Mouse (Mus musculus) gonadal fat pad, adult 2 months (tissue): ENCODE measurements around the gene Rab36. TPM values are rescaled to one million over a fixed set of nuclear protein-coding genes. Genes with fewer than 3 reads are reported as not detected.

ENCODE experiments used
- DNase-seq: peaks from one replicate; pipeline ENCODE4 v3.0.0-alpha.2; 2012; ENCODE audit warnings: low read depth
- polyA plus RNA-seq: library from polyadenylated mRNA; depleted of rRNA; stranded (reverse); fragments of >200 nt; gene quantifications from 2 replicates; pipeline ENCODE4 v1.2.3, GENCODE M21; 2012

Gene Rab36
- polyA plus RNA-seq, 1 experiment: 5.0 TPM

DNA sequence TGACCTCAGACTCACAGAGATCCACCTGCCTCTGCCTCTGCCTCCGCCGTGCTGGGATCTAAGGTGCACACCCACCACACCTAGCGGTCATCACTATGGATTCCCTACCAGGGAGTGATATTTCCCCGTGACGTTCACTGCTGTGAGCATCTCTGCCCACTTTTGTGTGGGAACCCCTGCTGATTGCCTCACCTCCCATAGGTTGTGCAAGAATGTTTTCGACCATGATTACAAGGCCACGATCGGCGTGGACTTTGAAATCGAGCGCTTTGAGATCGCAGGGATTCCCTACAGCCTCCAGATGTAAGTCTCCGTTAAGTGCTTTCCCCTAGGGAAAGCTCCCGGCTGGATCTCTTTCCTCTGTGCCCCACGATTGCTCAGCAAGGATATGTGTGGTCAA is 9.0 kb downstream of the Rab36 start:
- DNase-seq: no peak

DNA sequence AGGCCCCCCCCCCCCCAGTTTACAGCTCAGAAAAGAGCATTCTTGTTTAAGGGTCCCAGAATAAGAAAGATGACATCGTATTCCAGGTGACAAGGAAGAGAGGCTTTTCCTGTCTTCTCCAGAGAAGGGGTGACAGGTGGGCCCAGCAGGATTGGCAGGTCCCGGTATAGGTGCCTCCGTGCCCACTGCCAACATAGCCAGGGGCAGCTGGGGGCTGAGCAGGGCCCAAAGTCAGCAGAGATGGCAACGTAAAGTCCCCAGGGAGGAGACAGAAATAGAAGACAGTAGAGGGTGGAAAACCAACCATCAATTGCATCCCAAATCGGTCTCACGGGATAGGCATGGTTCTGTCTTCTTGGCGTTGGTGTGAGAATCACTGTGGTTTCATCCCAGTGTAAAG is 11.9 kb downstream of the Rab36 start:
- no peak for DNase-seq

DNA sequence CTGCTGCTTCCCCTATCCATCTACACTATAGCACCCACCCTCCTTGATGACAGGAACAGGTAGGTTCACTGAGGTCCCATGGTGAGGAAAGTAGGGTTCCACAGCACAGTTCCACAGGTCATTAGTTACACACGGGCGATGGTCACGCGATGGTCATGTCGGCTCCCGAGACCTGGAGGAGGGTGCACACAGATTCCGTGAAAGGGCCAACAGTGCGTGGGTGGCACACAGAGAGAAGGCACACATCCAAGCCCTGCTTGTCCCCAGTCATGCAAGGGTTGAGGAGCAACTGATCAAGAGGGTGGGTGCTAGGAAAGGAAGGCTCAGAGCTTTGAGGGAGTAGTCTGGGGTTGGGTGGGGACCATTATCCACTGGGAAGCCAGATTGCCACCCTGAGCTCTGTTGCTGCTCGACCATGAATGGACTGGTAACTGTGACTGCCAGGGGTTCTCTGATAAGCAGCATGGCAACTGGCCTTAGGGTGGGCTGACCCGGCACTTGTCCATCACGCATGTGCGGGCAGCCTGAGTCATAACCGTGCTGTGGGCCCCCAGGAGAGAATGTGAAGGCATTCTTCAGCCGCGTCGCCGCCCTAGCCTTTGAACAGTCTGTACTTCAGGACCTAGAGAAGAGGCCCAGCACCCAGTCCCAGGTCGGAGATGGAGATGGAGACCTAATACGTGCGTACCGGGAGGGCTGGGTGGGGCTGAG is 14.7 kb downstream of the Rab36 start:
- no peak for DNase-seq

DNA sequence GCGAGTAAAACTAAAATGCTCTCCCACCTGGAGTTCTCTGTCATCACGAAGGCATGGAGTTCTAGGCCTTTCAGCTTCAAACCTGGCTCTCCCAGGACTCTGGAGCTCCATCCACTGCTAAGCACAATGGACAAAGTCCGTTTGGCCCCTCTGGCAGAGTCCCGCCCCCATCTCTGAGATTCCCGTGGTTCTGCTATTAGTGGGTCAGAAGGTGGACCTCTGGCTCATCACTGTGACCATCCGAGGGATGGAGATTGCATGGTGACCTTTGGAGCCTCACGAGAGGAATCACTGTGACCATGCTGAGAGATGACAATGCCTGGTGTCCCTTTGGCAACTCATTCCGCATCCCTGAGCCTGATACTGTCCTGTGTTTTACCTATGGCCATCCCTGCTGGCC is 16.0 kb downstream of the Rab36 start:
- DNase-seq: no peak

DNA sequence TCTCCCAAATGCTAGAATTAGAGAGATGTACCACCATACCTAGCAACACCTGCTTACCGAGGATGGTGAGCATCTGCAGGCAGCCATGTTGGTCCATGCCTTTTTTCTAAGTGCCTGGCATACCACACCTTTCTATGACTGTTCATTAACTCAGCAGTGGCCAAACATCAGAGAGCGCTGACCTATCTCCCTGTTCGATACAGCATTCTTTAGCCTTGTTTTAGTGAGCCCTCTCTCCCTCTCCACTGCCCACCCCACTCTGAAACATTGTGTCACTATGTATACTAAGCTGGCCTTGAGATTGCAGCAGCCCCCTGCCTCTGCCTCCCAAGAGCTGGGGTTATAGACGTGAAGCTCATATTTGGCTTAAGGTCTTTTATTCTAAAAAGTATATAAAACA is 16.8 kb downstream of the Rab36 start:
- DNase-seq: no peak

DNA sequence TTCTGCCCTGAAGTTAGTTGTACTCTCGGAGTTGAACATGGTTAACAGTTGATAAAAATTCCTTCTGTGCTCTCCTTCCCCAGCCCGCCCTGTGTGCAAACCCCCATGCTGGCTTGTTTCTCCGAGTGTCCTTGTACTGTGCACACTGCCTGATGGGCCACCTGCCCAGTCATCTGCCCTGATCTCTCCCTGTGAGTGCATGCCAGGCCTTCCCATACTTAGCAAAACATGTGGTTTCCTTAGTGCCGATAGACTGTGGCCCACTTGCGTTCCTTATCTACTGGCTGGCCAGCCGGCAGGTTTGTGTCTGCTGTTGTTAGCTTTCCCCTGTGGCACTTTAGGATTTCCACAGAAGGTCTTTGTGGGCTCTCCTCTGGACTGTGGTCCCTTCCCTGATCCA is 17.3 kb downstream of the Rab36 start:
- DNase-seq: no peak

DNA sequence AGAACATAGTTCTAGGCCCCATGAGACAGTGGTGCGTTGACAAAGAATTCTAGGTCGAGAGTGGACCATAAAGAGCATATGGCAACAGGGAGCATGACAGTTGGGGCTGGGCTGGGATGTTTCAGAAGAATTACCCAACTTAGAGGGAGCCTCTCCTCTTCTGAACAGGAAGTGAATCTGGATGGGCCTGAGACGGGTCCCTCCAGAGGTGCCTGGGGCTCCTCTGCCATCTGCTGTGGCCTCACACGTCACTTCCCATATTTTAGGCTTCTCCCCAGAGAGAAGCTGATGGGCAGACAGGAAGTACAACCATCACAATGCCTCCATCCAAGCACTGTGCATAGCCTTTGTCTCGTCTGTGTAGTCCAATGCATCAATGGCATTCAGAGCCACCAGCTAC is 18.8 kb downstream of the Rab36 start:
- DNase-seq: no peak

DNA sequence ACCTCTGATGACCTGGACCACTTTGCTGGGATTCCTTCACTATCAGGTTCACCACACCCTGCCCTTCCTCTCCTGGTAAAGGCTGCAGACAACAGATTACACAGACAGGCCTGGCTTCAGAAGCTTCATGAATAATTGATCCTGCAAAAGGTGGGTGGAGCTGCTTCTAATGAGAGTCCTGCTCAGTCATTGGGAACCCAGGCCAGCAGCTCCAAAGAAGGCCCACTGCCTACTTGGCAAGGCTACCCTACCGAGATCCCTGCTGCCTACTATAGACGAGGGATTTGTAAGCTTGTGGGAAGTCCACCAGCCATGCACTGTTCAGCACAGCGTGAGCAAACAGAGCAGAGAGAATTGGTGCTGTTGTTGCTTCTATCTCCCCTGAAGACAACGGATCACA is 19.4 kb downstream of the Rab36 start:
- DNase-seq: no peak

DNA sequence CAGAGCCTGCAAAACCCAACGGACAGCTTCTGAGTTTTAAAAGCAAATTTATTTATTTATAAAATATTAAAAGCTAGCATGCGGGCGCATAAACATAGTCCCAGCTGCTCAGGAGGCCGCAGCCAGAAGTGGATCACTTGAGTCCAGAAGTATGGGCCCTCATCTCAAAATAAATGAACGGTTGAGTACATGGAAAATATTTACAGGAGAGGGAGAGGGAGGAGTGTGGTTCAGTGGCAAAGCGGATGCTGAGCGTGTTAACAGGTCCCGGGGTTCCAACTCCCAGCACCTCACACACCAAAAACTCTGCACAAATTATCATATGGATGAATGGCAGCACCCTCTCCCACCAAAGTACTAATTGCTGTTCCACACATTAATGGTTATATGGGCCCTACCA is 21.5 kb downstream of the Rab36 start:
- no peak for DNase-seq

DNA sequence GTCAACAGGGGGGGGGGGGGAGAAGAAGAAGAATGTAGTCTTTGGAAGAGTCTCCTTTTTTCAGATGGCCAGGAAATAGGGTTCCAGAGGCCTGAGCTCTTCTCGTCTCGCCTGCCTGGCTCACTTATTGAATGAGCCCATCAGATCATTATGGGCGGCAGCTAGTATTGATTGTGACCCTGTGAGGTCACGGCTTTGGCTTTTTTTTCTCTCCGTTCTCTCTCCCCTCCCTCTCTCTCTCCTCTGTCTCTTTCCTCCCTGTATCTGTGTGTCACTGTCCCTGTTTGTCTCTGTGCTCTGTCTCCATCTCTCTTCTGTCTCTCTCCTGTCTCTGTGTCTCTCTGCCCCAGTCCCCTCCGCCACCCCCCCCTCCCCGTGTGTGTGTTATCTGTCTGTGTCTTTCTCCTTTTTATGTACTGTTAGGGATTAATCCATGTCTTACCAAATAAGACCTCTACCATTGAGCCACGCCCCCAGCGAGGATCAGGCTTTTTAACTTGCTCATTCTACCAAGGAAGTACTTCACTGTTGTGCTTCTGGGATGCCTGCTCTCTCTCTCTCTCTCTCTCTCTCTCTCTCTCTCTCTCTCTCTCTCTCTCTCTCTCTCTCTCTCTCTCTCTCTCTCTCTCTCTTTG is 22.0 kb downstream of the Rab36 start:
- no peak for DNase-seq

DNA sequence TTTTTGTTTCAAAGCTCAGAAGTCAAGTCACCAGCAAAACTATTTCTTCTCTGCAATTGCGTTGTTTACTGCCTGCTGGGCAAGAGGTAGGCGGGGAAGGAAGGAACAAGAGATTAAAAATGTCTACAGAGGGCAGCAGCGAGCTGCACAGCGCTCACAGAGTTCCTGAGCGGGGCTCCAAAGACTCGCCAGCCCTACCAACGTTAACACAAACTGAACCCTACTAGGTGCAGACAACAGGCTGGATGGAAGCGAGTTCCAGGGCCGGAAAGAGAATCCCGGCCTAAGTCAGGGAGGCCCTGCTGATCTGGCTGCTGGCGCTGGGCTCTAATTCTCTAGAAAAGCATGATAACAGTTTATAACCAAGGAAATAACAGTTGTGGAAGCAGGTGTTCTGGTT is 22.5 kb downstream of the Rab36 start:
- no peak for DNase-seq

DNA sequence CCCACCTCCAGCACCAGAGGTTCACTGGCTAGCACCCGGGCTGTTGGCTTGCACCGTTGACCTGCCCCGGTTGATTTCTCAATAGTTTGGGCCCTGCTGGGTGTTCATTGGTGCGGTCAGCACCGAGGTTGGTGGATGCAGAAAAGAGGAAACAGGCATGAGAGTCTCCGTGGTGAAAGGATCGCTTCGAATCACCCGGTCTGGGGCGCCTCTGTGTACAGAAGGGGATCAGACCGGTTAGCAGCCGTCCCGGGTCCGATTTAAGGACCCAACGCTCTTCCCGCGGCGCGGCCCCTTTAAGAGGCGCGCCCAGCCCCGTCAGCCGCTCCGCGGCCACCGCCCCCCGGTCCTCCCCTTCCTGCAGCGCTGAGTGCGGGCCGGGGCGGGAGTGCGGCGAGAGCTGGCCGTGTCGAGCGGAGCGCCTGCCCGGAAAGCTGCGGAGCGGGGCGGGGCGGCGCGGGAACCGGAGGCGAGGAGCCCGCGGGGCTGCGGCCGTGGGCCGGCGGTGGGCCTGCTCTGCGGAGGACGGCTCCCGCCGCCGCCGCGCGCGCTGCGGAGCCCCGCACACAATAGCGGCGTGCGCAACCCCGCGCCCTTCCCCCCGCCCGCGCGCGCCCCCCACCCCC is 23.5 kb downstream of the Rab36 start, which contains the start of gene Bcr:
Gene Bcr, plus strand, starts transcription at position 376 of the 626 bp plus-strand sequence.
- DNase-seq: no peak

DNA sequence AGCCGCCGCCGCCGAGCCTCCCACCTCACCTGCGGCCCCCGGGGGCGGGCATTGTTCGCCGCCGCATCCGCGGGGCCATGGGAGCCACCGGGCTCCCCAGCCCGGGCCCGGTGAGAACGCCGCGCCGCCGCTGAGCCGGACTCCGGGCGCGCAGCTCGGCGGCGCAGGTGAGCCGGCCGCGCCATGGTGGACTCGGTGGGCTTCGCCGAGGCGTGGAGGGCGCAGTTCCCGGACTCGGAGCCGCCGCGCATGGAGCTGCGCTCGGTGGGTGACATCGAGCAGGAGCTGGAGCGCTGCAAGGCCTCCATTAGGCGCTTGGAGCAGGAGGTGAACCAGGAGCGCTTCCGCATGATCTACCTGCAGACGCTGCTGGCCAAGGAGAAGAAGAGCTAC is 24.0 kb downstream of the Rab36 start:
- DNase-seq: no peak

DNA sequence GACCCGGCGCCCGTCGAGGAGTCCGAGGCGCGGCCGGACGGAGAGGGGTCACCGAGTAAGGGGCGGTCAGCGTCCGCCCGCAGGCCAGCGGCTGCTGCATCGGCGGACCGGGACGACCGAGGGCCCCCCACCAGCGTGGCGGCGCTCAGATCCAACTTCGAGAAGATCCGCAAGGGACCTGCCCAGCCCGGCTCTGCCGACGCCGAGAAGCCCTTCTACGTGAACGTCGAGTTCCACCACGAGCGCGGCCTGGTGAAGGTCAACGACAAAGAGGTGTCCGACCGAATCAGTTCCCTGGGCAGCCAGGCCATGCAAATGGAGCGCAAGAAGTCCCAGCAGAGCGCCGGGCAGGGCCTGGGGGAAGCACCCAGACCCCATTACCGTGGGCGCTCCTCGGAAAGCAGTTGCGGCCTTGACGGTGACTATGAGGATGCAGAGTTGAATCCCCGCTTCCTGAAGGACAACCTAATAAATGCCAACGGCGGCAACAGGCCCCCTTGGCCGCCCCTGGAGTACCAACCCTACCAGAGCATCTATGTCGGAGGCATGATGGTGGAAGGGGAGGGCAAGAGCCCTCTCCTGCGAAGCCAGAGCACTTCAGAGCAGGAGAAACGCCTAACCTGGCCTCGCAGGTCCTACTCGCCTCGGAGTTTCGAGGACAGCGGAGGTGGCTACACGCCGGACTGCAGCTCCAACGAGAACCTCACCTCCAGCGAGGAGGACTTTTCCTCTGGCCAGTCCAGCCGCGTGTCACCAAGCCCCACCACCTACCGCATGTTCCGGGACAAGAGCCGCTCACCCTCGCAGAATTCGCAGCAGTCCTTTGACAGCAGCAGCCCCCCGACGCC is 24.7 kb downstream of the Rab36 start:
- DNase-seq: no peak

DNA sequence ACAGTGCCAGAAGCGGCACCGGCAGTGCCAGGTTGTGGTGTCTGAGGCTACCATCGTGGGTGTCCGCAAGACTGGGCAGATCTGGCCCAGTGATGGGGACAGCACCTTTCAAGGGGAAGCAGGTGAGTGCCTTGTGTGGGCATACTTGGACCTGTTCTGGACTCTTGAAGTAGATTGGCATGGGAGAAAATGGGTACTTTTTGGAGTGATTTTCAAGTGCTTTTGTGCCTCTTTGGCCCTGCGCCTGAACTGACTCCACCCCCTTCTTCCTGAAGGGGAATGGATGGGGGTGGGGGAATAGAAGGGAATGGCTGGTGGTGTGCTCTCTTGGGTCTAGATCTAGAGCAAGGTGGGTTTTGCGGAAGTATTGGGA is 25.3 kb downstream of the Rab36 start:
- no peak for DNase-seq

DNA sequence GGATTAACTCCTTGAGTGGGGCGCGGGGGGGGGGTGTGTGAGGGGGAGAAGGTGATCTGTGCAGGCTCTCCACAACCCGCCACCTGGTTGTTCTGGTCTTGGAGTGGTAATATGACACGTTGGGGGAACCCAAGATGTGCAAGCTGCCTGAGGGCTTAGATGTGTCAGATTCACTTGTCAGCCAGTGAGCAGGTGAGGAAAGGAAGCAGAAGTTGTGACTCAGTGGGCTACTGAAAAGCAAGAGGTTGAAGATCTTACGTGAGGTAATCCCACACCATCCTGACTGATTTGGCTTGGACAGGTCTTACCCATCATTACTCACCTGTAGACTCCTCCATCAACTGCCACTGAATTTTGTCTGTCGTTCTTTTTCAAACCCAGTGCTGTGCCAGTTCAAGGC is 25.8 kb downstream of the Rab36 start:
- no peak for DNase-seq

DNA sequence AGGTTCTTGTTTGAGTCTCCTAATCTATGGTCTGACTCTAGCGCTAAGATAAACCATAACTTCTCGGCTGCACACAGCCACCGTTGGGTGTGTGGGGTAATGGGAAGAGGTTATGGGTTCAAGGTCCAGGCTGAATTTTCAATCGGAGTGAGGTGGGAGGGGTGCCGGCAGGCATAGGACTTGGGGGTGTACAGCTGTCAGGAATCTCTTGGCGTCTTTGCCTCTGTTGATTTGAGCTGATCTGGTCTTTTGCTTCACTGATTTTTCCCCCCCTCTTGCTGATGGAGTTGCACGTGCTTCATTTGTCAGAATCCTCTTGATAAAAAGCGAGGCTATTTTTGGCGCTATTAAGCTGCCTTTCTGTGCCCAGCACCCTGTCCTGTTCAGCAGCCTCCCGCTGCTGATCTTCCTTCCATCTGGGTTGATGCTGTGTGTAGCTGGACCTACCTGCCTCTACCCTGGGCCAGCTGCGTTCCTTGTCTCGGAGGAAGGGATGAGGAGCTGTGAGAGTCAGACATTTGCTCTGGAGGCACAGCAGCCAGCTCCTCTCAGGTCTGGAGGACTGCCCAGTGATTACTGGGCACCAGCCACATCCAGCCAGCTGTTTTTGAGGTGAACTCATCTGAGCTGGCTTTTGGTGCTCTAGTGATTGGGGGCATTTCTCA is 26.6 kb downstream of the Rab36 start:
- no peak for DNase-seq

DNA sequence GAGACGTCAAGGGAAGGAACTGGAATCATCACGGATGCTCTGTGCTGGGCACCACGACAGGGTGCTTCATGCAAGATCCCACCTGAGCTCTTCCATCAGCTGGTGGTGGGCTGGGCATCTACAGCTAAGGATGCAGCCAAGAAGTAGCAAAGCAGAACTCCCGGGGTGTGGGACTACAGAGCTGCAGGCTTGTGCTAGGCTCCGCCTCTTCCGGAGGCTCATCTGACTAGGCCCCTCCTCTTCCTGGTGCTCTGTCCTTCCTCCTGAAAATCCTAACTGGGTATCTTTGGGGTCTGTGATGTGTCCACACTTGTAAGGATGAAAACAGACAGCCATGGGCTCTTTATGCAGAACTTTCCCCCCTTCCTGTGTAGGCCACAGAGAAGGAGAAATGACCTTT is 28.8 kb downstream of the Rab36 start:
- DNase-seq: no peak

DNA sequence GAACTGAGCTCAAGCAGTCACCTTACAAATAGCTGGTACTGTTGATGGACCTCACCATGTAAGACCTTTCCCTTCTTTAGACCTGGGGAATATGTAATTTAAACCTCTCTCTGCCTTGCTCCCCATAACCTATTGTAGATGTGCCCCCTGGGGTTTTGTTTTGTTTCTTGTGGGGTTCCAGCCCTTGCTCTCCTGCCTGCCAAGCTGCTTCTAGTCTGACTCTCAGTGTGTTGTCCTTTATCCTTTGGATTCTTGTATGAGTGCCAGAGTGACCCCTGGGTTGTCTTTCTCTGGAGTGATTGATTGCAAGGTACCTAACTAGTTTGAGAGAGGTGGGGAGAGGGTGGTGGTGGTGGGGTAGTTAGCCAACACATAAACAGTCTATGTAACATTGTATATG is 30.6 kb downstream of the Rab36 start:
- DNase-seq: no peak

DNA sequence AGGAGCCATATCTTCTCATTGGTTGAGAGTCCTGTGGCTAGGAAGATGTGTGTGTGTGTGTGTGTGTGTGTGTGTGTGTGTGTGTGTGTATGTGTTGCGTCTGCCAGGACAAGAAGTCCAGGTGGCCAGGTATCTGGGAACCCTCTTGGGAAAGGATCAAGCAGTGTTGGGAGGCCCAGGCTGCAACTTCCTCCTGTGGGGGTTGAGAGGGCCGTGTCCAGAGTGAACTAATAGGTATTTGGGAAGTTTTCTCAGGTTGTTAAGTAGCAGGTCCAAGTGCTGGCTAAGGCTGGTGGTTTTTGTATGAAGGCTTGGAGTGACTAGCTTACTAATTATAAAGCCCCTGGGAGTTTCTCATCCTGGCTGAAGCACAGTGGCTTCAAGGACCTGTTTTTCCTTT is 31.2 kb downstream of the Rab36 start:
- no peak for DNase-seq

DNA sequence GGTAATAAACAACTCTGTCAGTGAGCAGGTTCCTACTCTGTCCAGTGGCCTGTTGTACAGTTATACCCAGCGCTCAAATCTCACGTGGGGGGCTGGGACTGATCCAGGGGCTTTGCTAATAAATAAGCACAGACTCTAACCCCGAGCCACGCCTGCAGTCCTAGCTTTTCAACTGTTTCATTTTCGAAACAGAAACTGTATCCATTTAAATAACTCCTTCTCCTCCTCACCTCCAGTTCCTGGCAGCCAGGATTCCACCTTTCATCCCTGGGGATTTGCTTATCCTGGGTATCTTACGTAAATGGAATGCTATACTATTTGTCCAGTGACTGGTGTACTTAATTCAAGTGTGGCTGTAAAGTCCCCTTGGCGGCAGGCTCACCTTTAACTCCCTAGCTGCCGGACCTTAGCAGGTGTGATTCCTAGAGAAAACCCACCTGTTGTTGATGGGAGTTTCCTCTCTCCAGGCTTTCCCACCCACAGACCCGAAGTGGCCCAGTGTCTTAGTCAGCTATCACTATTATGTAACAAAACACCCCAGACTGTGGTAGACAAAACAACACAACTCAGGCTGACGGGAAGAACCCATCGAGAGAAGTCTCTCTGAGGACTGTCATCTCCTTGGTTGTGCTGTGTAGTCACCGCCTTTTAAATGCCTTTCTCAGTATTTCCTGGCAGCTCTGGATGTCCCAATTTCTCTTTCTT is 31.9 kb downstream of the Rab36 start:
- DNase-seq: no peak
